Mouse (Mus musculus): ENCODE measurements around the gene Cabp1.

- TF ChIP-seq POLR2A (IDR thresholded peaks at IDR 0.05; ENCODE audit: insufficient read depth, low read depth, low read length) (no peak), CTCF (IDR thresholded peaks at IDR 0.05; ENCODE audit: insufficient read depth, low read depth, low read length) (no peak)
Measured at GRCm38 (mm10) chr5:115133358-115134066, 60.7 kb downstream of the Cabp1 start.

All from olfactory bulb, adult 2 months (tissue).